Mouse (Mus musculus) frontal cortex, postnatal 25 days (tissue): Measurements from ENCODE around the gene Smad1.

ENCODE experiments used
- DNase-seq, 2 experiments: peaks; one replicate each; pipeline ENCODE4 v3.0.0; 2022; ENCODE audit warnings: low spot score in 2 of 2

Gene Smad1

GRCm38 (mm10) chr8:79355721-79356434 is 43.4 kb downstream of the Smad1 start:
- no peak for DNase-seq

DNA sequence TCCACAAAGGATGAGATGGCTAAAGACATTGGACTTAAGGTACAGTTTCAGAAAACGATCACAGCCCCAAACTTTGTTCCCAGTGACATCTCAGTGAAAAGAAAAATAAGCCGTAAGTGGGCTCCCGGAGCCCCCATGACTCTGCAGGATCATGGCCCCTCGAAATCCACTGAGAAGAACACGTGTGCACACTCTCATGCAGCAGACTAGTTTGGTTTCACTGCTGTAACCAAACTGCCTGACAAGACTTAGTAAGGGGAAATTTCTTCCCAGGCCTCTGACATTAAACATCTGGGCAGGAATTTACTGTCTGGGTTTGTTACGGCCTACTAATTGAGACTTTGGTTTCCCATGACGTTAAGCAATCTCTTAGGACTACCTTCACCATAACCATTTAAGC is 45.3 kb downstream of the Smad1 start:
- DNase-seq, result no peak

DNA sequence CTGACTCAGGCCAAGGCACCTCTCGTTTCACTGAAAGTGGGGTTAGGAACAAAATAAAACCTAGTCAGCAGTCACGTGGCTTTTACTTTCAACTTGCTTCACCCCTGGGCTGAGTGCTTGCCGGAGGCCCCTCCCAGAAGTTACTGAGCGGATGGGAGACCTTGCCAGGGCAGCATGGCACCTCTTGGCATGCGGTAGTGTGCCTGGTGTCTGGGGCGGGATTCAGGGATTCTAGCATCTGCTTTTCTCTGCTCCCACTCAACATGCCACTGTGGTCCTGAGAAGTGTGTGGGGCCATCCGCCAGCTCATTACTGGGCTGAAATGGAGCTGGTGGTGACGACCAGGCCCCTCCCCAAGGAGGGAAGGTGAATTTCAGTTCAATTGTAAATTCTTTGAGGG is 47.4 kb downstream of the Smad1 start:
- no peak for DNase-seq

DNA sequence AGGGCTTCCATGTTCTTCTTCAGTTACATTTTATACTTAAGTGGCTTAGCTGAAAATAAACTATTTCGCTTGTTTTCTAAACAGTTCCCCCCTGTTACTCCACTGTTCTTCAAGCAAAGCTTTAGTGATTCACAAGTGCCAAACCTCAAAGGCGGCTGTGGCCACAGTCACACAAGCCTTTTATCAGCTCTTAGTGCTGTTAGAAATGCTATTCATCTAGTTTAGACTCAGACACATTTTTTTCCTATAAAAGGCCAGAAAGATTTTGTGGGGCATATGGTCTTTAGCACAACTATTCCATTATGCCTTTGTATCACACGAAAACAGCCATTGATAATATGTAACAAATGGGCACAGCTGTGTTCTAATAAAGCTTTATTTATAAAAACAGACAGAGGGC is 48.5 kb downstream of the Smad1 start:
- DNase-seq, result no peak

DNA sequence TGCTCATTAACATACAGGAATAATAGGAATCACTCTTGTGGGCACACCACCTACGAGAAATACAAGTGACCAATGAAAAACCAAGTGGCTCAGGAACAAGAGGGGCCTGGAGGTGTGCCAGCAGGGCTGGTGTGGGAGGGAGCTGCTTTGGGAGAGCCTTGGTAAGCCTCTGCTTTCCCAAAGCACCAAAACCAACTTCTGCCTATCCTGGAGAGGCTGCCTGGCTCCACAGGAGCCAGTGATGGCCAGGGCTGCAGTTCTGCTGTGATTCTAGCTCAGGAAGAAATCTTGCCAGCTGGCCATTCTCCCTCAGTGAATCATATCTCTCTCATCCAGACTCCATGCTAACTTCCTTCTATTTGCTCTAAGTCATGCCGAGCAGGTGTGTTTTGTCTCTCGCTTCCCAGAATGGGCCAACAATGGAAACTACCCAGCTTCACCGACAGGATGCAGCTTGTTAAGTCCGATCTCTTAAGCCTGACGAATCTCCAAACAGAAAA is 49.2 kb downstream of the Smad1 start:
- no peak for DNase-seq

- no peak for DNase-seq
These were observed 52.9 kb downstream of the Smad1 start for GRCm38 (mm10) chr8:79346414-79346813.

GRCm38 (mm10) chr8:79345856-79346255 is 53.5 kb downstream of the Smad1 start:
- DNase-seq, result no peak

DNA sequence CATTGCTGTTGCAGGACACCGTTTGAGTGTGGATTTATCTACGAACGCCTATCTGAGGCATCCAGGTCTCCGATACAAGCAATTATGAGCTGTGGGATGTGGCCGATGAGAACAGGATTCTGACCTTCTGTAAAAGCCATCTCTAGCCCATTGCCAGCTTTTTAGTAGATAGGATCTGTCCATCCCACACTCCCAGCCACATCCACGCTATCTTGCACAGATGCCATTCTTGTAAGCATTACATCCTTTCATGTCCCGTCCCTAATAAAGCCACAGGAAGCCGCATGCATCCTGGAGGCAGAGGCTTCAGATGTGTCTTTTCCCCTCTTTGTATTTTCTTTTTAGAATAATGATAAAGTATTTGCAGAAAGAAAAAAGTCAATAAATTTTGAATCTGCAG is 58.1 kb downstream of the Smad1 start:
- no peak for DNase-seq

- DNase-seq, result no peak
These were observed 59.8 kb downstream of the Smad1 start for GRCm38 (mm10) chr8:79339555-79339954.

- no peak for DNase-seq
These were observed 60.7 kb downstream of the Smad1 start for GRCm38 (mm10) chr8:79338619-79339018.

GRCm38 (mm10) chr8:79332109-79332900 is 67.0 kb downstream of the Smad1 start:
- no peak for DNase-seq

GRCm38 (mm10) chr8:79331571-79331970 is 67.7 kb downstream of the Smad1 start:
- DNase-seq, result no peak

GRCm38 (mm10) chr8:79331017-79331416 is 68.3 kb downstream of the Smad1 start:
- DNase-seq, result no peak

- DNase-seq, result no peak
These were observed 69.6 kb downstream of the Smad1 start for GRCm38 (mm10) chr8:79329735-79330134.

- DNase-seq, result no peak
These were observed 70.1 kb downstream of the Smad1 start for GRCm38 (mm10) chr8:79329182-79329581.

GRCm38 (mm10) chr8:79325510-79325909 is 73.8 kb downstream of the Smad1 start:
- DNase-seq, result no peak

- no peak for DNase-seq
These were observed 74.4 kb downstream of the Smad1 start for GRCm38 (mm10) chr8:79324928-79325327.

- DNase-seq, result no peak
These were observed 75.3 kb downstream of the Smad1 start for GRCm38 (mm10) chr8:79324036-79324435.

DNA sequence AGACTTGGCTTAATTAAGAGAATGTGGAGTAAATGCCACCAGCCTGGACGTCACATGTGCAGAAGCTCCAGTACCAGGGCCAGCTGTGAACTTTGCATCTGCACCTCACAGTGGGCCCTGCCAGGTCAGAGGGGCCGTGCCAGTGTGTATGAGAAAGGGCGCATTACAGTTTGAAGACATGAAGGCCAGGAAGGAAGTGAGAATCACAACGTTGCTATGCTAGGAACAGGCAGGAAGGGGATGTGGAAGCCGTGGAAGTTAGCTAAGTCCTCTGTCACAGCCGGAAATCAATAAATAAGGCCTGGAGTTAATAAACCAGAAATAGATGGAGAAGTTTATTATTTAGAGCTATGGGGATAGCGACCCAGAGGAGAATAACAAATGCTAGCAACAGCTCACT is 76.2 kb downstream of the Smad1 start:
- no peak for DNase-seq

GRCm38 (mm10) chr8:79310801-79311200 is 88.5 kb downstream of the Smad1 start:
- DNase-seq, result no peak

GRCm38 (mm10) chr8:79305941-79306340 is 93.4 kb downstream of the Smad1 start:
- no peak for DNase-seq

- DNase-seq, result no peak
These were observed 97.8 kb downstream of the Smad1 start for GRCm38 (mm10) chr8:79301548-79301947.

DNA sequence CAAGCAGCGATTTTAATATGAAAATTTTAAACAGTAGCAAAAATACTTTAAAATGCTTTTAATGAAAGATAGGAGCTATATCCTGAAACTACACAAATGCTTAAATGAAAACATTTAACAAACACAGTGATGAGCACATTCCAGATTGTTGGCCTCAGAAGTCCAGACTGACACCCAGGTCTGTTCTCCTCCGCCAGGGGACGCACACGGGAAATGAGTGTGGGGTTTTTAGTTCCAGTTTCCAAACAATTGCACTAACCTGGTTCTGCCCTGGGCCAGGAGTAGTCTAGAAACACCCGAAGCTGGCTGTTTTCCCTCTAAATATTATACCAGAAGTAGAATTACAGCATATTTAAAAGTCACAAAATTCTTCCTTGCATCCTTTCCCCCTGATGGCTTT is 99.6 kb downstream of the Smad1 start:
- no peak for DNase-seq
